Mouse (Mus musculus) adrenal gland, adult 2 months (tissue): ENCODE results near the gene Milr1. TPM values are rescaled to one million over a fixed set of nuclear protein-coding genes. Genes with fewer than 3 reads are reported as not detected.
A peak's percentile ranks its signal among the peaks of the same experiment; 100 is the strongest.

ENCODE experiments used
- DNase-seq: peaks from one replicate; pipeline ENCODE4 v3.0.0; 2021
- microRNA-seq, 2 experiments: library from miRNA; unstranded; fragments of <30 nt; microRNA quantifications; one replicate each; pipeline ENCODE4 v1.2.0; 2021
- polyA plus RNA-seq: library from polyadenylated mRNA; depleted of rRNA; stranded (reverse); fragments of >200 nt; gene quantifications from 2 replicates; pipeline ENCODE4 v1.2.3, GENCODE M21; 2012; rRNA removed
- total RNA-seq, 2 experiments: library from RNA; stranded (reverse); gene quantifications; 2 replicates each; pipeline ENCODE4 v1.2.3; 2021

Gene Milr1
- total and polyA plus RNA-seq, 3 experiments = 0.81 to 2.6 TPM; not detected in 1

DNA sequence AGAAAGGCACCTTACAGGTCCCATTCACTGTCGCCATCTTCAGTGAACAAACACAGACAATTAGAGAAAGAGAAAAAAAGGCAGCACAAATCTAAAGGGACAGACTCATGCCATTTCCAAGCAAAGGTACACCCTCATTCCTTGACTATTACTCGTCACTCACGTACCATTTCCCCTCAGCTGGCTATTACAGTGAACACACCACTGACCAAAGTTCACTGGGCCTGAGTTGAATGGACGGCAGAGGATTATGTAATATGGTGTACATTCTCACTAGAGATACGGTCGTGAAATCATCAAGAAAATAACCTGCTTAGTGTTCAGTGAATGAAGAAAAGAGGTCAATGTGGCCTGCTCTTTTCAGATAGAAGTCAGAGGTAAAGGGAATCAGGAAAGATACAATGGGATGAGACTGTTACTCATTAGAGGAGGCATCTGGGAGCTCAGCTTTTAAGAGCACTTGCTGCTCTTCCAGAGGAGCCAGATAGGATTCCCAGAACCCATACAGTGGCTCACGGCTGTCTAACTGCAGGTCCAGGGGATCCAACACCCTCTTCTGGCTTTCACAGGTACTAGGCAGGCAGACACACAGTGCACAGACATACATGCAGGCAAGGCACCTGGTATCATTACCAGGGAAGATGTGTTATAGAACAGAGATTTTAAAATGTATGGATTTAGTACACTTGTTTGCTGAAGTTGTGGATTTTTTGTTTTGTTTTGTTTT, 61.5 kb downstream of the Milr1 start:
- DNase-seq = no peak

DNA sequence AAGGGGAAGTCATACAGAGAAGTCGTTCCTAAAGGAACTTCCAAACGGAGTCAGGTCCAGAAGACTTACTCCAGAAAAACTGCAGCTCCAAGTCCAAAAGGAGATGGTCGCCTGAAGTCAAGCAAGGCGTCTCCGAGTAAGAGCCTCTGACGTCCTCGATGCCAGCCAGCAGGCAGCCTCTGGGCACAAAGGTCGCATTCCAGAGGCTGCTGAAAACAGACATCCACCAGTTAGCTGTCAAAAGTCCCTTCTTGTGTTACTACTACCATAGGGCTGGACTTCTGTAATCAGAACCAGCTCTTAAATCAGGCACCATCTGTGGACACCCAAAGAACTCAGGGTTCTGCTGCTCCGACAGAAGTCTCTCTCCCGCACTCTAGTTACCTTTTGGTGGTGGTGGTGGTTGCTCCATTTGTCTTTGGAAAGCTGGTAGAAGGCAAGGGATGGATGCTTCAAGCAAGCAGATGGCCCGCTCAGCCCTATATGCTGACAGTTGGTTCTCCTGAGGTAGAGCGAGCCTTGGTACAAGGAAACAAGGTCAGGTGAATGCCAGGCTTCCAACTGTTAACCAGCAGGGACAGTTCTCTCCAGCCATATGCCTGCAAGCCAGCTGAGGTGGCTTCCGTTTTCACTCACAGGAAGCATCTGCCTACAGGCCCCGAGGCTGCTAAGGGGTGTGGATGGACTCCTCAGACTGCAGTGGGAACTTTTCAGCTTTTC, 63.7 kb downstream of the Milr1 start:
- DNase-seq = no peak

DNA sequence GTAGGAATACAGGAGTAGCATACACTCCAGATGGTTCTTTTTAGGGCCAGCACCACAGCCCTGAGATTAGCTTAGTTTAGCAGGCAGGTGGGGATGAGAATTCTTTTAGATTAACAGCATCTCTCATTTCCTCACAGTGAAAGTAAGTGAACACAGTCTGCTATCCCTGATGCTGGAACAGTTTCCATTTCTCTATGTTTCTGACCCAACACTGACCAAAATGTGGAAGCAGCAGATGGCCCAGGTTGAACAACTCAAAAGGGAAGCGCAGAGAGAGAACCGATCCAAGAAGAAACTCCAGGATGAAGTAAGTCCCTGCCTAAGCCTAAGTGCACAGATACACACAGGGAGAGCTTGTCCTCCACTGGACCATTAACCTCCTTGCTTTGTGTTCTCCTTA, 64.3 kb downstream of the Milr1 start:
- no peak for DNase-seq

DNA sequence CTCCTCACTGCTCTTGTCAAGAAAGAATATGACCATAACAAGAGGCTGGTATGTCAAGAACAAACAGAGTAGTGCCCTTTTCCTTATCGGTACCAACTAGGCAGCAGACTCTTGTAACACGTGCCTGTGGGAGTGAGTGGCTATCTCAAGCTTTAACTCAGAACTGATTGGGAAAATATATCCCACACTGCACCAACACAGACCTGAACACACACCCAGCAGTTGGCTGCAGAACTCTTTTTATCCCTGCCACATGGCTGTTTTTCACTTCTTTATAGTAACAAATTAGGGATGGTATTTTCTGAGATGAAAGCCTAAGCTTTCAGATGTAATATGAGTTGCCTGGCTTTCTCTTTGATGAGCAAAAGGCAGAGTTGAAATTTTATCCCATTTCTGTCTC, 64.7 kb downstream of the Milr1 start:
- DNase-seq = no peak

GRCm38 (mm10) chr11:106816316-106816715, 65.3 kb downstream of the Milr1 start:
- DNase-seq = no peak

DNA sequence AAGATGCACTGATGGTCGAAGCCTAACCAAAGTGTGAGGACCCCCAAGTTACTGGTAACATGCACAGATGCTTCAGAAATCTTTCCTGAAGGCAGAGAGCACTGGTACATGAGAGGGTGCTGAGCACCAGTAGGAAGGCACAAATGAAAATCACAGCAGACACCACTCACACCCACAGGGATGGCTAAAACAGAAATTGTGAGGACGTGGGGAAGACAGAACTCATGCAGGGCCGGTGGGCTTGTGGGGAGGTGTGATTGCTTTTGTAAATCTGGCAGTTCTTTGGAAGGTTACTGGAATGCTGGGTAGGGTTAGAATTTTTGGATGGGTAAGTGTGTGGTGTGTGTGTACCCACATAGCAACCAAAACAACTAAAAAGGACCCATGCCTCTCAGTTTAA, 66.1 kb downstream of the Milr1 start:
- no peak for DNase-seq

DNA sequence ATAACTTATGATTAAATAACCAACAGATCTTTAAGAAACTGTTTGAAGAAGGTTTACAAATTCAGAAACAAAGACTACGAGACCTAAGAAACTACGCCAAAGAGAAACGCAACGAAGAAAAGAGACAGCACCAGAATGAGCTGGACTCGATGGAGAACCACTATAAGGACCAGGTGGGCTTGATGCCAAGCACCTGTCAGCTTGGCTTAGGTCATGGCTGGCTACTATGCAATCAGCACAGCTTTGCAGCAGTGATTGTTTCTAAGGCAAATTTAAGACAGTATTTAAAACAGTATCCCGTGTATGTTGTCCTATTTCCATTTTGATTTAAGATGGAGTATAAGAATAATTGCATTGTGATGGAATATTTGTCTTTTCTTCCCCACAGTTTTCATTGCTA, 66.8 kb downstream of the Milr1 start:
- DNase-seq = no peak

DNA sequence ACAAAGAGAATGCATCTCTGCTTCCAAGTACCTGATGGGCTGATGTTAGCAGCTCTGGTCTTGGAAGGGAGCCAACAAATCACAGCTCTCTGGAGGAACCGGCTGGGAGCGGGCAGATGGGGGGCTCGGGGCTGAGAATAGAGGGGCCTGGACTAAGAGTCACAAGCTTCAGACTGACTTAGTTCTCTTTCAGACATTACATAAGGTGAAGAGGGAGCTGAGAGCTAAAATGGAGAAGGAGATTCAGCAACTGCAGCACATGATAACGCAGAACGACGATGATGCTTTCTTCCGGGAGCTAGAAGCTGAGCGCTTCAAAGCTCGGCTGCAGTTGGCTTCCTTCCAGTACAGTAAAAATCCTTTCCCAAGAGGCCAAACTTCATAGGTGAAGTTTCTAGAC, 67.3 kb downstream of the Milr1 start:
- DNase-seq = peak; percentile 22

Small RNA genes within 50 kb of the gene (microRNA-seq; reads per million reads assigned to microRNA genes)
- 0 reads per million in 2 experiments for gene Gm25994
- gene Mir3064 = 10.3 to 16.1 reads per million in 2 experiments

Other genes with a start within 250 kb of the Milr1 start
- 10 to 100 TPM; 54.0 to 55.5 TPM for gene Tex2, start 137.8 kb upstream of the Milr1 start, total RNA-seq
- gene Tex2, start 137.8 kb upstream of the Milr1 start, polyA plus RNA-seq = 14.0 and 15.8 TPM in 2 replicates
- 10 to 100 TPM; 64.0 to 94.8 TPM for gene Pecam1, start 598 bp upstream of the Milr1 start, total RNA-seq
- 15.5 and 17.5 TPM in 2 replicates for gene Pecam1, start 598 bp upstream of the Milr1 start, polyA plus RNA-seq
- gene Polg2, start 28.3 kb downstream of the Milr1 start, total RNA-seq = 1 to 10 TPM; 3.3 to 6.2 TPM
- gene Polg2, start 28.3 kb downstream of the Milr1 start, polyA plus RNA-seq = 6.0 and 8.1 TPM in 2 replicates
- 1,000 to 10,000 TPM in 1 of 2 experiments, 100 to 1,000 TPM in 1; 763 to 1,110 TPM for gene Ddx5, start 38.0 kb downstream of the Milr1 start, total RNA-seq
- gene Ddx5, start 38.0 kb downstream of the Milr1 start, polyA plus RNA-seq = 2,814 and 2,984 TPM in 2 replicates
- gene Cep95, start 38.0 kb downstream of the Milr1 start, total RNA-seq = 10 to 100 TPM in 1 of 2 experiments, 1 to 10 TPM in 1; 7.1 to 12.5 TPM
- 0.73 and 0.92 TPM in 2 replicates for gene Cep95, start 38.0 kb downstream of the Milr1 start, polyA plus RNA-seq
- gene Smurf2, start 169.5 kb downstream of the Milr1 start, total RNA-seq = 10 to 100 TPM; 34.6 to 38.2 TPM
- 3.6 and 4.7 TPM in 2 replicates for gene Smurf2, start 169.5 kb downstream of the Milr1 start, polyA plus RNA-seq
- 10 to 100 TPM; 33.6 to 34.8 TPM for gene Kpna2, start 248.3 kb downstream of the Milr1 start, total RNA-seq
- gene Kpna2, start 248.3 kb downstream of the Milr1 start, polyA plus RNA-seq = 6.5 and 7.0 TPM in 2 replicates